Mouse (Mus musculus) forebrain, embryonic 12.5 days (tissue): ENCODE results near the gene Lima1. TPM values are rescaled to one million over a fixed set of nuclear protein-coding genes. Genes with fewer than 3 reads are reported as not detected.
"Not testable (repeated sequence)": the region's sequence is repeated elsewhere in the genome, so short reads cannot be mapped to it uniquely, and the experiment has no call there.

Experiments used
- ATAC-seq: fragments of 200-750 bp; cut with Nextera tagmentation; 2 replicates; pipeline ENCODE4 v1.8.0; 2017; ENCODE audit warnings: moderate TSS enrichment; ENCODE audit not compliant: low FRiP score
- H3K27ac ChIP-seq: fragments of 300-500 bp; sonication (generic); 2 replicates; pipeline ENCODE4 v1.5.1; 2016; ENCODE audit warnings: mild to moderate bottlenecking
- H3K27me3 ChIP-seq: fragments of 300-500 bp; sonication (generic); 2 replicates; pipeline ENCODE4 v1.6.1; 2016; ENCODE audit warnings: mild to moderate bottlenecking
- H3K36me3 ChIP-seq: fragments of 300-500 bp; sonication (generic); replicated peaks from 2 replicates; pipeline ENCODE4 v1.6.1; 2016; ENCODE audit warnings: mild to moderate bottlenecking
- H3K4me1 ChIP-seq: fragments of 300-500 bp; sonication (generic); 2 replicates; pipeline ENCODE4 v1.6.1; 2016
- H3K4me2 ChIP-seq: fragments of 300-500 bp; sonication (generic); 2 replicates; pipeline ENCODE4 v1.6.1; 2016; ENCODE audit warnings: mild to moderate bottlenecking, moderate library complexity
- H3K4me3 ChIP-seq: fragments of 300-500 bp; sonication (generic); replicated peaks from 2 replicates; pipeline ENCODE4 v1.5.1; 2016; ENCODE audit warnings: mild to moderate bottlenecking
- H3K9ac ChIP-seq: fragments of 300-500 bp; sonication (generic); 2 replicates; pipeline ENCODE4 v1.6.1; 2016; ENCODE audit warnings: mild to moderate bottlenecking
- H3K9me3 ChIP-seq: fragments of 300-500 bp; sonication (generic); 2 replicates; pipeline ENCODE4 v1.6.1; 2016
- WGBS: fragments of 180-500 bp; shearing (Covaris S2); methylation state at CpG from one replicate; pipeline ENCODE4 v1.1.7; 2016; 5-methylcytosine and 5-hydroxymethylcytosine counted together
- polyA plus RNA-seq: library from polyadenylated mRNA; unstranded; fragments of >200 nt; fragmentation: Nextera tagmentation; extraction: Ambion mirVana; gene quantifications from 2 replicates; pipeline ENCODE4 v1.2.1, GENCODE M21; 2016

Gene Lima1
- polyA plus RNA-seq = 41.0 and 47.5 TPM in 2 replicates

GRCm38 (mm10) chr15:99875334-99875869 is at the start of gene Lima1:
TSS of gene Lima1 (minus strand) at chr15:99875456.
- no peaks in the 10 kb centered on the region for H3K27me3 ChIP-seq
- peak within 1 kb of the TSS; percentile 72 for H3K4me3 ChIP-seq
- peak; percentile 94 for ATAC-seq
- H3K9me3 ChIP-seq = no peaks in the 10 kb centered on the region
- 0 out of 2 replicates have a peak within 1 kb of the TSS, but pooled peaks have one; percentile 3 for H3K27ac ChIP-seq
- peak within 1 kb of the TSS; percentile 96 for H3K4me2 ChIP-seq
- H3K4me1 ChIP-seq = peaks cover 19% of the 10 kb centered on the region
- peak within 1 kb of the TSS; percentile 71 for H3K9ac ChIP-seq
- WGBS = under 1% methylated on average over 38 of the region's 38 CpGs
- H3K36me3 ChIP-seq = no peaks in the 10 kb centered on the region

GRCm38 (mm10) chr15:99919601-99920158 is 44.4 kb upstream of the Lima1 start:
- WGBS = 87% methylated on average over 15 of the region's 15 CpGs
- ATAC-seq = no peak
- no peaks in the 10 kb centered on the region for H3K9me3 ChIP-seq
- H3K4me3 ChIP-seq = no peak overlapping the region
- H3K9ac ChIP-seq = no peak overlapping the region
- no peaks in the 10 kb centered on the region for H3K36me3 ChIP-seq
- no peak overlapping the region for H3K27ac ChIP-seq
- H3K4me2 ChIP-seq = no peak overlapping the region
- no peaks in the 10 kb centered on the region for H3K4me1 ChIP-seq
- H3K27me3 ChIP-seq = no peaks in the 10 kb centered on the region

- Histone ChIP-seq H3K27ac (no peak overlapping the region), H3K4me1 (no peaks in the 10 kb centered on the region), H3K9ac (no peak overlapping the region), H3K27me3 (no peaks in the 10 kb centered on the region), H3K9me3 (no peaks in the 10 kb centered on the region), H3K4me2 (no peak overlapping the region), H3K36me3 (no peaks in the 10 kb centered on the region), H3K4me3 (no peak overlapping the region)
- ATAC-seq = no peak
- WGBS = 90% methylated on average over 3 of the region's 3 CpGs
Observed at GRCm38 (mm10) chr15:99917264-99917663, 42.0 kb upstream of the Lima1 start.

- WGBS = 84% methylated on average over 5 of the region's 5 CpGs
- Histone ChIP-seq H3K27ac (no peak overlapping the region), H3K36me3 (no peaks in the 10 kb centered on the region), H3K4me3 (no peak overlapping the region), H3K9ac (no peak overlapping the region), H3K9me3 (no peaks in the 10 kb centered on the region), H3K27me3 (no peaks in the 10 kb centered on the region), H3K4me1 (no peaks in the 10 kb centered on the region), H3K4me2 (no peak overlapping the region)
- no peak for ATAC-seq
Observed at GRCm38 (mm10) chr15:99914613-99915012, 39.4 kb upstream of the Lima1 start.

- H3K36me3 ChIP-seq = no peaks in the 10 kb centered on the region
- WGBS = 94% methylated on average over 4 of the region's 4 CpGs
- no peak overlapping the region for H3K9ac ChIP-seq
- no peak overlapping the region for H3K27ac ChIP-seq
- H3K27me3 ChIP-seq = no peaks in the 10 kb centered on the region
- H3K4me3 ChIP-seq = no peak overlapping the region
- H3K4me1 ChIP-seq = 0 out of 2 replicates have a peak, but pooled peaks cover 2% of the 10 kb centered on the region
- no peaks in the 10 kb centered on the region for H3K9me3 ChIP-seq
- H3K4me2 ChIP-seq = no peak overlapping the region
- no peak for ATAC-seq
Observed at GRCm38 (mm10) chr15:99911785-99912184, 36.5 kb upstream of the Lima1 start.

GRCm38 (mm10) chr15:99909339-99909996 is 34.2 kb upstream of the Lima1 start:
- not testable (repeated sequence) for H3K4me3 ChIP-seq, H3K9ac ChIP-seq, H3K9me3 ChIP-seq, H3K27me3 ChIP-seq, H3K4me1 ChIP-seq, ATAC-seq, H3K4me2 ChIP-seq, H3K36me3 ChIP-seq, H3K27ac ChIP-seq
- 41% methylated on average over 14 of the region's 14 CpGs for WGBS

GRCm38 (mm10) chr15:99907514-99907913 is 32.3 kb upstream of the Lima1 start:
- WGBS = 81% methylated on average over 1 of the region's 1 CpGs
- no peak overlapping the region for H3K27ac ChIP-seq
- H3K9ac ChIP-seq = no peak overlapping the region
- 0 out of 2 replicates have a peak, but pooled peaks cover 4% of the 10 kb centered on the region for H3K4me1 ChIP-seq
- no peak for ATAC-seq
- H3K4me3 ChIP-seq = no peak overlapping the region
- no peaks in the 10 kb centered on the region for H3K36me3 ChIP-seq
- no peaks in the 10 kb centered on the region for H3K9me3 ChIP-seq
- H3K27me3 ChIP-seq = no peaks in the 10 kb centered on the region
- H3K4me2 ChIP-seq = no peak overlapping the region

GRCm38 (mm10) chr15:99907041-99907440 is 31.8 kb upstream of the Lima1 start:
- Histone ChIP-seq H3K4me3 (no peak overlapping the region), H3K27ac (no peak overlapping the region), H3K9ac (no peak overlapping the region), H3K36me3 (no peaks in the 10 kb centered on the region), H3K27me3 (no peaks in the 10 kb centered on the region), H3K4me2 (no peak overlapping the region), H3K9me3 (no peaks in the 10 kb centered on the region), H3K4me1 (0 out of 2 replicates have a peak, but pooled peaks cover 4% of the 10 kb centered on the region)
- WGBS = 90% methylated on average over 4 of the region's 4 CpGs
- ATAC-seq = no peak

- H3K4me2 ChIP-seq = no peak overlapping the region
- H3K36me3 ChIP-seq = no peaks in the 10 kb centered on the region
- no peak overlapping the region for H3K27ac ChIP-seq
- H3K4me3 ChIP-seq = no peak overlapping the region
- H3K27me3 ChIP-seq = no peaks in the 10 kb centered on the region
- no peak for ATAC-seq
- H3K4me1 ChIP-seq = 0 out of 2 replicates have a peak, but pooled peaks cover 4% of the 10 kb centered on the region
- no peak overlapping the region for H3K9ac ChIP-seq
- H3K9me3 ChIP-seq = no peaks in the 10 kb centered on the region
- WGBS = 79% methylated on average over 9 of the region's 9 CpGs
Observed at GRCm38 (mm10) chr15:99904841-99905240, 29.6 kb upstream of the Lima1 start.

GRCm38 (mm10) chr15:99904333-99904732 is 29.1 kb upstream of the Lima1 start:
- 16% methylated on average over 4 of the region's 4 CpGs for WGBS
- no peak overlapping the region for H3K9ac ChIP-seq
- H3K27ac ChIP-seq = no peak overlapping the region
- ATAC-seq = peak; percentile 71
- no peaks in the 10 kb centered on the region for H3K9me3 ChIP-seq
- H3K36me3 ChIP-seq = no peaks in the 10 kb centered on the region
- no peak overlapping the region for H3K4me2 ChIP-seq
- 0 out of 2 replicates have a peak, but pooled peaks cover 4% of the 10 kb centered on the region for H3K4me1 ChIP-seq
- H3K4me3 ChIP-seq = no peak overlapping the region
- H3K27me3 ChIP-seq = no peaks in the 10 kb centered on the region

- H3K27me3 ChIP-seq = no peaks in the 10 kb centered on the region
- H3K9me3 ChIP-seq = no peaks in the 10 kb centered on the region
- H3K9ac ChIP-seq = no peak overlapping the region
- H3K4me3 ChIP-seq = no peak overlapping the region
- no peak for ATAC-seq
- no peak overlapping the region for H3K27ac ChIP-seq
- no peaks in the 10 kb centered on the region for H3K36me3 ChIP-seq
- 86% methylated on average over 5 of the region's 5 CpGs for WGBS
- H3K4me1 ChIP-seq = 0 out of 2 replicates have a peak, but pooled peaks cover 2% of the 10 kb centered on the region
- no peak overlapping the region for H3K4me2 ChIP-seq
Observed at GRCm38 (mm10) chr15:99903227-99903626, 28.0 kb upstream of the Lima1 start.

- Histone ChIP-seq H3K4me1 (0 out of 2 replicates have a peak, but pooled peaks cover 2% of the 10 kb centered on the region), H3K9me3 (no peaks in the 10 kb centered on the region), H3K36me3 (no peaks in the 10 kb centered on the region), H3K9ac (no peak overlapping the region), H3K4me2 (no peak overlapping the region), H3K27ac (no peak overlapping the region), H3K4me3 (no peak overlapping the region), H3K27me3 (no peaks in the 10 kb centered on the region)
- no peak for ATAC-seq
- WGBS = 91% methylated on average over 5 of the region's 5 CpGs
Observed at GRCm38 (mm10) chr15:99902786-99903185, 27.5 kb upstream of the Lima1 start.

- Histone ChIP-seq H3K4me2 (no peak overlapping the region), H3K9me3 (no peaks in the 10 kb centered on the region), H3K9ac (no peak overlapping the region), H3K27me3 (no peaks in the 10 kb centered on the region), H3K4me1 (no peaks in the 10 kb centered on the region), H3K36me3 (no peaks in the 10 kb centered on the region), H3K27ac (no peak overlapping the region), H3K4me3 (no peak overlapping the region)
- no peak for ATAC-seq
Observed at GRCm38 (mm10) chr15:99896621-99897020, 21.4 kb upstream of the Lima1 start.
